Mouse (Mus musculus): ENCODE measurements around the gene Trak1.

Gene Trak1

GRCm38 (mm10) chr9:121293187-121293586 is 4.1 kb upstream of the Trak1 start:
- no peak for DNase-seq (ENCODE audit: low spot score in 2 of 2)

GRCm38 (mm10) chr9:121295221-121295620 is 2.1 kb upstream of the Trak1 start:
- no peak for DNase-seq (ENCODE audit: low spot score in 2 of 2)

GRCm38 (mm10) chr9:121298065-121298398 is 730 bp downstream of the Trak1 start:
- DNase-seq (ENCODE audit: low spot score in 2 of 2), result no peak

DNA sequence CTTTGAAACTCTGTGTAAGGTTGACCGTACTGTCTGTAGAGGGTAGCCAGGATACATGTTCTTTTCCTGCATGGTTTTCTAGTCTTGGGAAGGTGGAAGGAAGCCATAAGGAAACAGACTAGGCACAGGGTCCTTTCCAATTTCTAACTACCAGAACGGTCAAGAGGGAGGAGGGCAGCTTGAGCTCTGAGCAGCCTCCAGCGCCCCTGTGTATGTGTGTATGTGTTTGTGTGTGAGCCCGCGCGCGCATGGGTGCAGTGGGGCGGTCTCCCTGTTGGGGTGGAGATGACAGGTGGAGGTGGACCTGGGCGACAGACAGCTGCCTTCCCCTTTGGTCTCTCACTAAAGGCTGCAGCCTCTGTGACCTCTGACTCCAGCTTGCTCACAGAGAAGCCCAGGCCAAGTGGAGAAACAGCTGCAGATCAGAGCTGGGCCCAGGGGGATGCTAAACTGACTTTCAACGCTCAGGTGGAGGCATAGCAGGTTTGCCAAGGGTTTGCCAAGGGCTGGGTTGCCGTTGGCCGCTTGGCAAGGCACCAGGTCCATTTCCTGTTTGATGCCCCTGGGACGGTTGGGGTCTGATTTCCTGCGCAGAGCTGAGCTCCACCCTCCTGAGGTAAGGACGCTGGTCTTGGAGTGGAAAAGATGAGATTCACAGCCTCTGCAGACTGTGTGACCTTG is 1.2 kb downstream of the Trak1 start:
- DNase-seq (ENCODE audit: low spot score in 2 of 2), result no peak

- no peak for DNase-seq (ENCODE audit: low spot score in 2 of 2)
These were observed 2.0 kb downstream of the Trak1 start for GRCm38 (mm10) chr9:121299223-121299755.

GRCm38 (mm10) chr9:121299976-121300570 is 2.8 kb downstream of the Trak1 start:
- DNase-seq (ENCODE audit: low spot score in 2 of 2), result no peak

DNA sequence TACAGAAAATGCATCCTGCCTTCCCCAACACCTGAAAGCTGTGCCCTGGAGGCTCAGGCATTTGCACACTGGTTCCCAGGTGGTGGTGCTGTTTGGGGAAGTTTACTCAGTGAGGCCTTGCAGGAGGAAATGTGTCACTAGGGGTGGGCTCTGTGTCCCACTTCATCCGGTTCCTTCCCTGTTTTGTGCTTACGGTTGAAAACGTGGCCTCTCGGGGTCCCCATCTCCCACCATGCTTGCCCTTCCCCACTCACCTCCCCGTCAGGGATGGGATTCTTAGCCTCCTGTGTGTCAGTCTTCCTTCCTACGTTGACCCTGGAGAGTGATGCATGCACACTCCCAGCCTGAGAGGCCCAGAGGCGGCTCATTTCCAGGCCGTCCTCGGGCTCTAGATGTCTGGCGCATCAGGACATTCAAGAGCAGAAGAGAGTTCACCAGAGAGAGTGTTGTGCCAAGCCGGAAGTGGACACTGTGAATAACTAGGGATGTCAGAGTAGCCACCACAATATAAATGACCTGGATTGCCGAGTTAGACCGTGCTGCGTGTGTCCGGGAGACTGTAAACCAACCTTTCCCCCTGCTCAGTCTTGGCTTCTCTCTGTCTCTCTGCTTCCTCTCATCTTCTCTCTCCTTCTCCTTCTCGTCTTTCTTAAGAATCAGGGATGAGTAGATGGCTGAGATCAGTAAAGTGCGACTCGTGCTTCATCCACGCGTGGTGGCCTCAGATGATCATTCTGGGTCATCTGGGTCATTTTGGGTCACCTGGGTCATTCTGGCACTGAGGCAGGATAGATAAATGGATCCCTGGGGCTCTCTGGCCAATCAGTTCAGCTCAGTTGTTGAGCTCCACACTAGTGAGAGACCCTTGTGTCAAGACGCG is 4.0 kb downstream of the Trak1 start:
- DNase-seq (ENCODE audit: low spot score in 2 of 2), result no peak

DNA sequence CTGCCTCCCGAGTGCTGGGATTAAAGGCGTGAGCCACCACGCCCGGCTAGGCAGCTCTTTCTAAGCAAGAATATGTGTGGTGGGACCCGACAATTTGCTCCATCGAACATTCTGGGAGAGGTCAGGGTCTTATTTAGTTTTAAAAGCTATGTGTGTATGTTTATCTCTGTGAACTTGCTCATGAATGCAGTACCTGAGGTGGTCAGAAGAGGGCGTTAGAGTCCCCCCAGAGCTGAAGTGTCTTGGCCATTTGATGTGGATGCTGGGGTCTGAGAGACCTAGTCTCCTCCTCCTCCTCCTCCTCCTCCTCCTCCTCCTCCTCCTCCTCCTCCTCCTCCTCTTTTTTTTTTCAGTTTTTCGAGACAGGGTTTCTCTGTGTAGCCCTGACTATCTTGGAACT is 5.2 kb downstream of the Trak1 start:
- no peak for DNase-seq (ENCODE audit: low spot score in 2 of 2)

DNA sequence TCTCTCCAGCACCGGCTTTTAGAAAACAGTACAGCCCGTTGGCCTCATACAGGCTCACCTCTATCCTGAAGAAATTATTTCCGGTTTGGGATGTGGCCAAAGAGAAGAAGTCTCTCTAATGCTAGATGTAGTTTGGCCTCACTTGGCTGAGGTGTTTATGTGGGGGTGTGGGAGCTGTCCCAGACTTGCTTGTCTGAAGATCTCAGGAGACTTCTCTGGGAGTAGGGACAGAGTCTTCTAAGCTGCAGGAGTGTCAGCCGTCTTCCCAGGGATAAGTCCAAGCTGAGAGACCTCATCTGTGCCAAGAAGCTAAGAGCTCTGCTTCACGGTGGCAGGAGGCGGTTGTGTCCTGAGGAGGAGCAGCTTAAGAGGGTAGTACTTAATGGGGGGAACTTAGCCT is 5.8 kb downstream of the Trak1 start:
- no peak for DNase-seq (ENCODE audit: low spot score in 2 of 2)

GRCm38 (mm10) chr9:121303748-121304147 is 6.4 kb downstream of the Trak1 start:
- no peak for DNase-seq (ENCODE audit: low spot score in 2 of 2)

DNA sequence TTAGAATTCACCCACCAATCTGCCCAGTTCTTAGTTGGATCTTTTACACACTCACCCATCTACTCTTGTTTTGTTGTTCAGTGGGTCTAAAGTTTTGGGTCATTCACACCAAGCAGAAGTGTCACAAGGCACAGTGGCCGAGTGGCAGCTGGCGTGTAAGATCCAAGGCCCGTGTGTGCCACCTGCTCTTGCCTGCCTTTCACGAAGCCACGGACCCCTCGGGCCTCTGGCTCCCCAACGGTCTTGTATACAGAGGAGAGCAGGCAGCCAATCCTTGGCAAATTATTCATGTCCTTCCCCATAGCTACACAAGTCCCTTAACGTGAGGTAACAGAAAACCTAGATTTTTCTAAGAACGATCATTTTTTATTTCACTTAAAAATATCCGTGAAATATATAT is 7.2 kb downstream of the Trak1 start:
- no peak for DNase-seq (ENCODE audit: low spot score in 2 of 2)

- no peak for DNase-seq (ENCODE audit: low spot score in 2 of 2)
These were observed 8.2 kb downstream of the Trak1 start for GRCm38 (mm10) chr9:121305456-121305855.

DNA sequence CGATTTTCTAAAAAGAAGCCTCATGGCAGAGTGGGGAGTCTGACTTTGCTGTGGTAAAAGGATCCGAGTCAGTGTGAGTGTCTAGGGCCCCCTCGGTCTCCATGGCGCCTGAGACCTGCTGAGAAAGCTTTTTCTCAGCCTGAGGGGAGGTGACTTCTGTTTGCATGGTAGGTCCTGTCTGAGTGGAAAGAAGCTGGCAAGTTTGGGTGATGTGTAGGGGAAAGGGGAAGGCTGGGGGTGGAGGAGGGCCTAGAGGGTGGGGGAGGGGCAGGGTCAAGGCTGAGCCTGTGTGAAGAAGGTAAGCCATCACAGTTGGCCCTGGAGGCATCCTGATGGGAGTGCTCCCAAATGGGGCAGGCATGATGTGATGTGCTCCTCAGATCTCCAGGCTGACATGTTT is 12.0 kb downstream of the Trak1 start:
- no peak for DNase-seq (ENCODE audit: low spot score in 2 of 2)

DNA sequence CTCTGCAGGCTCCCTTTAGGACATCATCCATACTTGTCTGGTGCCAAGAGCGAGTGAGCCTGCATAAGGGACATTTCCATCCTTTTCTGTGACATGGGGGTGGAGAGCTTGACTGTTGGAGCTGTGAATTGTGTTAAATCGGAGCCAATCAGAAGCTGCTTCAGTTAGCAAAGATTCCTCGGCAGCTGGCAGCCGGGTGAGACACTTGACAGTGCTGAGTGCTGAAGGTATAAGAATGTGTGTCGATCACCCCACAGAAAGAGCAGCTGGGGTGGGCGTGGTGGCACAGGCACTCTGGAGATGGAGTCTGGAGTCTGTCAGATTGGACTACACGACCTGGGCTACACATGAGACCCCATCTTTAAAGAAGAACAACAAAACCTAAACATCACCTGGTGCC is 13.2 kb downstream of the Trak1 start:
- DNase-seq (ENCODE audit: low spot score in 2 of 2), result no peak

GRCm38 (mm10) chr9:121311846-121312236 is 14.5 kb downstream of the Trak1 start:
- DNase-seq (ENCODE audit: low spot score in 2 of 2), result no peak

GRCm38 (mm10) chr9:121312237-121312891 is 15.1 kb downstream of the Trak1 start:
- DNase-seq (ENCODE audit: low spot score in 2 of 2), result no peak

- peak in 1 of 2 experiments; percentile 58 for DNase-seq (ENCODE audit: low spot score in 2 of 2)
These were observed 16.5 kb downstream of the Trak1 start for GRCm38 (mm10) chr9:121313656-121314374.

GRCm38 (mm10) chr9:121314541-121315152 is 17.3 kb downstream of the Trak1 start:
- no peak for DNase-seq (ENCODE audit: low spot score in 2 of 2)

GRCm38 (mm10) chr9:121315901-121316595 is 18.7 kb downstream of the Trak1 start:
- DNase-seq (ENCODE audit: low spot score in 2 of 2), result no peak
